In genomic region chr1:89191127-89191740, GRCm38 (mm10) we compare ENCODE assay signal across 8 mouse cellular contexts.
DNase-seq lines count a peak whose midpoint lies in the region; ATAC-seq and TF ChIP-seq lines count a peak whose summit lies in the region.

No protein-coding gene starts in this region.

- peak; percentile 91 for TF ChIP-seq CTCF in intestine, postnatal 0 days (IDR thresholded peaks at IDR 0.05; ENCODE audit: low read depth)

- 10% methylated on average over 11 of the region's 11 CpGs for WGBS in intestine, postnatal 0 days
- WGBS in liver, embryonic 11.5 days: 6% methylated on average over 11 of the region's 11 CpGs

- peak; percentile 92 for DNase-seq in 3T3-L1 (ENCODE audit: low read depth, low spot score)
- peak; percentile 15 for DNase-seq in T-cell, adult 2 months (ENCODE audit: low spot score)
- peak; percentile 59 to 70 for DNase-seq in cerebellum, postnatal 36 days
- DNase-seq in liver, embryonic 11.5 days (ENCODE audit: low spot score): peak; percentile 65
- DNase-seq in retina, embryonic 14.5 days (ENCODE audit: low spot score): peak; percentile 79
- peak; percentile 79 for DNase-seq in yolk sac, embryonic 10.5 days (ENCODE audit: low spot score)

- no peaks in the 10 kb centered on the region for H3K27me3 ChIP-seq in intestine, postnatal 0 days (replicated peaks; ENCODE audit: control insufficient read depth, insufficient read depth, low read length)
- H3K27me3 ChIP-seq in liver, embryonic 11.5 days (replicated peaks; ENCODE audit: control insufficient read depth, insufficient read depth, low read length): no peaks in the 10 kb centered on the region

- no peak overlapping the region for H3K4me2 ChIP-seq in intestine, postnatal 0 days (replicated peaks; ENCODE audit: low read depth)
- H3K4me2 ChIP-seq in liver, embryonic 11.5 days: no peak overlapping the region

- peak; percentile 67 for ATAC-seq in granulocyte monocyte progenitor cell, adult 5-6 weeks (replicated peaks; ENCODE audit: poor library complexity, severe bottlenecking)
- ATAC-seq in intestine, postnatal 0 days: peak; percentile 32; the same call in 1 of the 2 replicates
- no peak for ATAC-seq in liver, embryonic 11.5 days (replicated peaks; ENCODE audit: low FRiP score)

- H3K36me3 ChIP-seq in intestine, postnatal 0 days (ENCODE audit: control insufficient read depth, insufficient read depth): no peaks in the 10 kb centered on the region
- H3K36me3 ChIP-seq in liver, embryonic 11.5 days (ENCODE audit: control insufficient read depth, insufficient read depth, low read length): no peaks in the 10 kb centered on the region

- H3K4me3 ChIP-seq in intestine, postnatal 0 days (ENCODE audit: low read depth, low read length): no peak overlapping the region
- H3K4me3 ChIP-seq in liver, embryonic 11.5 days (ENCODE audit: low read depth, low read length): no peak overlapping the region

- H3K9me3 ChIP-seq in intestine, postnatal 0 days (ENCODE audit: control insufficient read depth): no peaks in the 10 kb centered on the region
- no peaks in the 10 kb centered on the region for H3K9me3 ChIP-seq in liver, embryonic 11.5 days (ENCODE audit: control insufficient read depth, low read length)

- H3K27ac ChIP-seq in intestine, postnatal 0 days (ENCODE audit: low read depth, low read length): no peak overlapping the region
- H3K27ac ChIP-seq in liver, embryonic 11.5 days (ENCODE audit: low read depth, low read length): no peak overlapping the region

- no peaks in the 10 kb centered on the region for H3K4me1 ChIP-seq in intestine, postnatal 0 days (replicated peaks; ENCODE audit: control insufficient read depth, insufficient read depth, low read length)
- no peaks in the 10 kb centered on the region; the same call in 1 of the 2 replicates for H3K4me1 ChIP-seq in liver, embryonic 11.5 days (replicated peaks; ENCODE audit: control insufficient read depth, insufficient read depth, low read length)

- no peak overlapping the region for H3K9ac ChIP-seq in intestine, postnatal 0 days (ENCODE audit: low read depth, low read length)
- no peak overlapping the region for H3K9ac ChIP-seq in liver, embryonic 11.5 days (ENCODE audit: low read depth, low read length)

Comparison
In these comparisons a context has a peak if more than half of its experiments do, and no peak if none do; other contexts are left out.
1. DNase-seq: peak in every context shown above with its lines; median percentile 92 in 3T3-L1; 79 in retina, embryonic 14.5 days; 79 in yolk sac, embryonic 10.5 days; 65 in liver, embryonic 11.5 days; 64 in cerebellum, postnatal 36 days; 15 in T-cell, adult 2 months.